Mouse (Mus musculus) embryo, embryonic 11 days (tissue): ENCODE measurements at regions not wholly inside any gene's neighbourhood (a gene's known extent, or its start where the extent isn't known, plus 50 kb on each side); places are given as distances from the start of the nearest gene placed in this dataset.

Experiments used
- DNase-seq: peaks from one replicate; pipeline ENCODE4 v3.0.0-alpha.2; 2015

GRCm38 (mm10) chr14:118318524-118318923 is 51.8 kb downstream of the Gm9376 start:
- peak; percentile 14 for DNase-seq

- no peak for DNase-seq
These were observed 53.3 kb downstream of the Gm9376 start for GRCm38 (mm10) chr14:118320101-118320500.

GRCm38 (mm10) chr14:118321083-118321482 is 54.3 kb downstream of the Gm9376 start:
- no peak for DNase-seq

GRCm38 (mm10) chr14:118322003-118322821 is 55.5 kb downstream of the Gm9376 start:
- peak; percentile 56 for DNase-seq

- peak; percentile 27 for DNase-seq
These were observed 56.1 kb downstream of the Gm9376 start for GRCm38 (mm10) chr14:118322865-118323264.

GRCm38 (mm10) chr14:118338071-118338470 is 71.3 kb downstream of the Gm9376 start:
- DNase-seq = no peak

- no peak for DNase-seq
These were observed 96.2 kb downstream of the Gm9376 start for GRCm38 (mm10) chr14:118362931-118363330.

GRCm38 (mm10) chr14:118363391-118363821 is 96.6 kb downstream of the Gm9376 start:
- peak; percentile 34 for DNase-seq

GRCm38 (mm10) chr14:118366522-118366921 is 99.8 kb downstream of the Gm9376 start:
- DNase-seq = no peak

- DNase-seq = peak; percentile 75
These were observed 102.1 kb downstream of the Gm9376 start for GRCm38 (mm10) chr14:118368619-118369431.

- DNase-seq = no peak
These were observed 104.6 kb downstream of the Gm9376 start for GRCm38 (mm10) chr14:118371336-118371735.

GRCm38 (mm10) chr14:118374819-118375520 is 108.2 kb downstream of the Gm9376 start:
- no peak for DNase-seq

- no peak for DNase-seq
These were observed 108.9 kb downstream of the Gm9376 start for GRCm38 (mm10) chr14:118375641-118376040.

- DNase-seq = peak; percentile 27
These were observed 112.9 kb downstream of the Gm9376 start for GRCm38 (mm10) chr14:118379624-118380023.

- DNase-seq = peak; percentile 41
These were observed 118.8 kb downstream of the Gm9376 start for GRCm38 (mm10) chr14:118385529-118385932.

- no peak for DNase-seq
These were observed 121.3 kb downstream of the Gm9376 start for GRCm38 (mm10) chr14:118388061-118388460.

- DNase-seq = no peak
These were observed 124.0 kb downstream of the Gm9376 start for GRCm38 (mm10) chr14:118390790-118391189.

GRCm38 (mm10) chr14:118391561-118391960 is 124.8 kb downstream of the Gm9376 start:
- no peak for DNase-seq

GRCm38 (mm10) chr14:118393676-118394075 is 126.9 kb downstream of the Gm9376 start:
- DNase-seq = no peak

- no peak for DNase-seq
These were observed 147.5 kb downstream of the Gm9376 start for GRCm38 (mm10) chr14:118414275-118414674.

- peak; percentile 65 for DNase-seq
These were observed 149.4 kb downstream of the Gm9376 start for GRCm38 (mm10) chr14:118416163-118416562.

GRCm38 (mm10) chr14:118419442-118420193 is 152.9 kb downstream of the Gm9376 start:
- DNase-seq = no peak
